Mouse (Mus musculus): ENCODE data around the gene 4932414N04Rik. TPM values are rescaled to one million over a fixed set of nuclear protein-coding genes. Genes with fewer than 3 reads are reported as not detected.
"Not testable (repeated sequence)": the region's sequence is repeated elsewhere in the genome, so short reads cannot be mapped to it uniquely, and the experiment has no call there.

Gene 4932414N04Rik
- total and polyA plus RNA-seq, 2 experiments from 2014 or later: not detected

DNA sequence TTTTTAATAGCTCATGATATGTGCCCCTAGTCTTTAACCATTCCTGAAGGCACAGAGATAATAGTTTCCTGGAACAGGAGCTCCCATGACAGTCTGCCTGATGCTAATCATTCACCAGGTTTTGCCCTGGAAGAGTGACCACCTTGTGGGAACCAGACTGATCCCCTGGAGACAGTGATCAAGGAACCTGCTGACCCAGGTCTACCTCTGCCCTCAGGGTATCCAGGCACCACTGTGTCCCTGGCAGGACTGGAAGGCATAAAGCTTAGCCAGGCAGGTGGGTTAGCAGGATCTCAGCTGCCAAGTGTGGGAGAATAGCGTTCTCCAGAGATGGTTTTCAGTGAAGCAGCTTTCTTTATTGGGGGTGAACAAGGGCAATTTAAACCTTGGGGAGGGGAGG is 109.1 kb downstream of the 4932414N04Rik start:
- Histone ChIP-seq H3K9ac (replicated peaks; ENCODE audit: low read length, poor library complexity, severe bottlenecking) (no peak overlapping the region), H3K27ac (ENCODE audit: low read depth, low read length) (no peak overlapping the region), H3K27me3 (ENCODE audit: insufficient read depth, low read length) (no peaks in the 10 kb centered on the region), H3K4me3 (ENCODE audit: low read depth, low read length) (no peak overlapping the region), H3K4me1 (ENCODE audit: insufficient read depth, low read length) (no peaks in the 10 kb centered on the region), H3K9me3 (ENCODE audit: low read length) (no peaks in the 10 kb centered on the region), H3K4me2 (ENCODE audit: low read depth, low read length, poor library complexity, severe bottlenecking) (no peak overlapping the region), H3K36me3 (ENCODE audit: insufficient read depth, low read length) (no peaks in the 10 kb centered on the region)
- no peak for ATAC-seq (ENCODE audit: low FRiP score)
- TF ChIP-seq CTCF (IDR thresholded peaks at IDR 0.05): no peak
- DNase-seq (ENCODE audit: low spot score): no peak
- 70% methylated on average over 1 of the region's 1 CpGs for WGBS

DNA sequence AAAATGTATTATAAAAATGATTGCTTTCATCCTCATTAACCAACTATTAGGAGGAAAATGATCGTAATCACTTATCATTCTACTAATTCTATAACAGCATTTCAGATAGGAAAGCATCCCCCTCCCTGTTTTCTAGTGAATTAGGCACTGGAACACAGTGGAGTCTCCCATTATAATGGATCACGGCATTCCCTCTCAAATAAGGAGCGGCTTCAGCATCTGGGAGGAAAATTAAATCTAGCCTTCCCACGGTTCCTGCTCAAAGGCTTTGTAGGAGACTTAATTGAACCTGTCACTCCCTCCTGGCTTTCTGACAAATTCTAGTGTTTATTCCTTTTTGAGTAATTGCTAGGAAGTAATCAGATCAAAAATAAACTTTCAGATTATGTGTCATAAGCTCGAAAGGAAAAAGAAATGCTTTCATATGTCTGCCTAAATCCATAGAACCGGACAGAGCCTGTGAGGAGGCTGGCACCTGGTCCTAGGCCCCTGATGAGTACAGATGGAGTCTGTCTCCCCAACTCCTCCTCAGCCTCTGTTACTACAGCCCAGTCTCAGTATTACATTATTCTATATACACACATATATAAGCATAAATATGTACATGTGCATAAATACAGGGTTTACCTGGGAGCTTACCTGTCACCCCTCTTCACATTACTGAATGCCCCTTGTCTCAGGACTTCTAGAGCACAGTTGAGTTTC is 111.1 kb downstream of the 4932414N04Rik start:
- no peak overlapping the region for H3K9ac ChIP-seq (replicated peaks; ENCODE audit: low read length, poor library complexity, severe bottlenecking)
- no peaks in the 10 kb centered on the region for H3K36me3 ChIP-seq (ENCODE audit: insufficient read depth, low read length)
- no peaks in the 10 kb centered on the region for H3K4me1 ChIP-seq (ENCODE audit: insufficient read depth, low read length)
- TF ChIP-seq CTCF (IDR thresholded peaks at IDR 0.05): no peak
- H3K27ac ChIP-seq (ENCODE audit: low read depth, low read length): no peak overlapping the region
- H3K4me2 ChIP-seq (ENCODE audit: low read depth, low read length, poor library complexity, severe bottlenecking): no peak overlapping the region
- H3K9me3 ChIP-seq (ENCODE audit: low read length): no peaks in the 10 kb centered on the region
- WGBS: 41% methylated on average over 6 of the region's 6 CpGs
- ATAC-seq (ENCODE audit: low FRiP score): no peak
- no peaks in the 10 kb centered on the region for H3K27me3 ChIP-seq (ENCODE audit: insufficient read depth, low read length)
- peak; percentile 36 for DNase-seq (ENCODE audit: low spot score)
- H3K4me3 ChIP-seq (ENCODE audit: low read depth, low read length): no peak overlapping the region

DNA sequence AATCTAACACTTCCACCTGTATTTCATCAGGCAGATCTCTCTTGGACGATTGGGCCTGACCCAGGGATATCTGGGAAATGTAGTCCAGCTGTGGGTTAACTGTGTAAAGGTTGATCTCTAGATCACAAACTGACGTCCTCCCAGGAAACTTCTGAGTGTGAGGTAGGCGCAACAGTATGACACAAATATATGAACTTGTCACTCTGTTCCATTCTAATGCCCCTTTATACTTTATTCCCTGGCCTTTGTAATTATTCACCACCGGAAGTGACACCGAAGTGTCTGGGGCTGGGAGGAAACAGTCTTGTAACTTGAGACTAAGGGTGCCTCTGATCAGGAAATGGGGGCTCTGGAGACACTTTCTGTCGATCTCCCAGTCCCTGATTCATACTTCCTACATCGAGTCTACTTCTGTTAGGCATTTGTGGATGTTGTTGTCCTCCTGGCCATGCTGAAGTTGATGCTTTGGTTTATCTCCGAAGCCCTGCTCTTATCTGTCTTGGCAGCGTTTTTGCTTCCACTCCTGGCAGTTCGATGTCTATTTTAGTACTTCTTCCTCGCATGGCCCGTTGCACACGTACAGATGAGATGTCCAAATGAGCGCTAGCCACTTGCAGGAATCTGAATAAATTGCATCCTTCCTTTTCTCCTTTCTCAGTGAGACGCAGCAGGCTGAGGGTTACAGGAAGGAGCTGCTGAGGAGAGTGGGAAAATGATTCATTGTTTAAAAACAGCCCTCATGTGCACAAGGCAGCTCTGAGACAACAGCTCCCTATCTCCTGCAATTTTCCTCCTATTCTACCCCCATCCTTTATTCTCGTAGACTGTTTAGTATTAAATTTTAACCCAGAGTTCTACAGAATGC is 126.2 kb downstream of the 4932414N04Rik start:
- H3K9me3 ChIP-seq (ENCODE audit: low read length): no peaks in the 10 kb centered on the region
- DNase-seq (ENCODE audit: low spot score) (no peak), ATAC-seq (ENCODE audit: low FRiP score) (no peak)
- peak overlapping the region; percentile 22 for H3K4me2 ChIP-seq (ENCODE audit: low read depth, low read length, poor library complexity, severe bottlenecking)
- no peak for TF ChIP-seq CTCF (IDR thresholded peaks at IDR 0.05)
- H3K27me3 ChIP-seq (ENCODE audit: insufficient read depth, low read length): no peaks in the 10 kb centered on the region
- WGBS: 53% methylated on average over 16 of the region's 16 CpGs
- no peak overlapping the region for H3K27ac ChIP-seq (ENCODE audit: low read depth, low read length)
- H3K4me3 ChIP-seq (ENCODE audit: low read depth, low read length): no peak overlapping the region
- H3K9ac ChIP-seq (replicated peaks; ENCODE audit: low read length, poor library complexity, severe bottlenecking): no peak overlapping the region
- no peaks in the 10 kb centered on the region for H3K4me1 ChIP-seq (ENCODE audit: insufficient read depth, low read length)
- no peaks in the 10 kb centered on the region for H3K36me3 ChIP-seq (ENCODE audit: insufficient read depth, low read length)

DNA sequence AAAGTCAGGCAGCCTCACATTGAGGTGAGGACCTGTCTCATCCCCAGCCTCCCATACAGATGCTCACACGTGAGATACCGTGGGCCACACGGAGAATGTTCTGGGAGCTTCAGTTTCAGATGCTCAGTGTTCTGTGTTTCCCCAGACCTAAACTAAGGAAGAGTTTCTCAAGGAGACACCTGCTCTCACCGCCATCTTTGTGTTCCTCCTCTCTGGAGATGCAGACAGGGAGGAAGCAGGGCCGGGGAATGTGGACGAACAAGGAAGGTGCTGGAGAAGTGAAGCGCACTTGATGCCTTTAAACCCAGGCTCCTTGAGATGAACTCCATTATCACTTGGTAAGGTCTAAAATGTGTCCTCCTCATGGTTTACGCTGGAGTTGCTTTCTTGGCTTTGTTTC is 127.4 kb downstream of the 4932414N04Rik start:
- DNase-seq (ENCODE audit: low spot score); H3K27me3 ChIP-seq (ENCODE audit: insufficient read depth, low read length); H3K27ac ChIP-seq (ENCODE audit: low read depth, low read length); H3K4me3 ChIP-seq (ENCODE audit: low read depth, low read length); H3K4me2 ChIP-seq (ENCODE audit: low read depth, low read length, poor library complexity, severe bottlenecking); H3K4me1 ChIP-seq (ENCODE audit: insufficient read depth, low read length); ATAC-seq (ENCODE audit: low FRiP score); H3K9ac ChIP-seq (replicated peaks; ENCODE audit: low read length, poor library complexity, severe bottlenecking); H3K36me3 ChIP-seq (ENCODE audit: insufficient read depth, low read length); H3K9me3 ChIP-seq (ENCODE audit: low read length): not testable (repeated sequence)
- 96% methylated on average over 8 of the region's 8 CpGs for WGBS

DNA sequence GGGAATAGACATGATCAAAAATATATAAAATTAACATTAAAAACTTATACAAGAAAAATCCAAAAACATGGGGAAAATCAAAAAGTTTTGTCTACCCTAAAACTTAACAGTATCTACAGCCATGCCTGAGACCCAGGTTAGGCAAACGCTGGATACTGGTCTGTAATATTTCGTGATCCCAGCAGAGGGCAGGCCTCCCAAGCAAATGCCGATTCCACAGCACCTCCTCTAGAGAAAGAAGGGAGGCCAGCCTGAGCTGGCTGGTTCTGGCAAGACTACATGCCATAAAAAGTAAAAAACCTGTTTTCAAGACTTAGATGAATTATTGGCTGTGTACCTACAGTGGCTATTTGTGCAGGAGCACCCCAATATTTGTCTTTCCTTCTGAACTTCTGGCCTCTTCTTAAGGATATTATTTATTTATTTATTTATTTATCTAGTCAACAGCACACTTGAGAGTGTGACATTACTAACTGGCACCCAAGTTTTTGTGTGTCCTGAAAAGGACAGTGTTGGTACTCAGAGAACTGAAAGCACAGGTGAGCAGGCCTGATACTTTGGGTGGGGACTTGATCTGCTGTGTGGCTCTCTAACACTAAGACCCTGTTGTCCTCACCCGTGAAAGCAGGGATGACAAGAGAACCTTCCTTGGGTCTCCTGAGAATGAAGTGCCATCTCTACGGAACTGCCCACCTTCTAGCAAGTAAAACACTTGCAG is 128.6 kb downstream of the 4932414N04Rik start:
- no peaks in the 10 kb centered on the region for H3K9me3 ChIP-seq (ENCODE audit: low read length)
- WGBS: 30% methylated on average over 5 of the region's 5 CpGs
- TF ChIP-seq CTCF (IDR thresholded peaks at IDR 0.05): peak; percentile 93
- DNase-seq (ENCODE audit: low spot score) (peak; percentile 87), ATAC-seq (ENCODE audit: low FRiP score) (peak; percentile 87)
- H3K36me3 ChIP-seq (ENCODE audit: insufficient read depth, low read length): no peaks in the 10 kb centered on the region
- no peaks in the 10 kb centered on the region for H3K27me3 ChIP-seq (ENCODE audit: insufficient read depth, low read length)
- H3K4me2 ChIP-seq (ENCODE audit: low read depth, low read length, poor library complexity, severe bottlenecking): no peak overlapping the region
- no peak overlapping the region for H3K9ac ChIP-seq (replicated peaks; ENCODE audit: low read length, poor library complexity, severe bottlenecking)
- no peaks in the 10 kb centered on the region for H3K4me1 ChIP-seq (ENCODE audit: insufficient read depth, low read length)
- H3K27ac ChIP-seq (ENCODE audit: low read depth, low read length): no peak overlapping the region
- H3K4me3 ChIP-seq (ENCODE audit: low read depth, low read length): no peak overlapping the region

Measured in midbrain, postnatal 0 days (tissue).